Mouse (Mus musculus) naive thymus-derived CD4-positive, alpha-beta T cell, adult 2 months (primary cell): ENCODE measurements at regions not wholly inside any gene's neighbourhood (a gene's known extent, or its start where the extent isn't known, plus 50 kb on each side); places are given as distances from the start of the nearest gene placed in this dataset.

Experiments used
- DNase-seq: peaks from one replicate; pipeline ENCODE4 v3.0.0-alpha.2; 2011; ENCODE audit warnings: low read depth

GRCm38 (mm10) chr3:104343096-104343495 is 122.9 kb upstream of the Magi3 start:
- no peak for DNase-seq

- no peak for DNase-seq
Measured at GRCm38 (mm10) chr3:104342220-104342619, 122.0 kb upstream of the Magi3 start.

- DNase-seq = no peak
Measured at GRCm38 (mm10) chr3:104340331-104340730, 120.2 kb upstream of the Magi3 start.

GRCm38 (mm10) chr3:104336867-104337266 is 116.7 kb upstream of the Magi3 start:
- DNase-seq = no peak

GRCm38 (mm10) chr3:104336308-104336707 is 116.1 kb upstream of the Magi3 start:
- DNase-seq = no peak

- no peak for DNase-seq
Measured at GRCm38 (mm10) chr3:104334760-104335159, 114.6 kb upstream of the Magi3 start.

GRCm38 (mm10) chr3:104333345-104333744 is 113.2 kb upstream of the Magi3 start:
- DNase-seq = no peak

GRCm38 (mm10) chr3:104330646-104331045 is 110.5 kb upstream of the Magi3 start:
- no peak for DNase-seq

- DNase-seq = no peak
Measured at GRCm38 (mm10) chr3:104327829-104328228, 107.7 kb upstream of the Magi3 start.

- no peak for DNase-seq
Measured at GRCm38 (mm10) chr3:104327034-104327729, 107.0 kb upstream of the Magi3 start.

- DNase-seq = no peak
Measured at GRCm38 (mm10) chr3:104322591-104322990, 102.4 kb upstream of the Magi3 start.

- no peak for DNase-seq
Measured at GRCm38 (mm10) chr3:104320404-104320803, 100.2 kb upstream of the Magi3 start.

- DNase-seq = no peak
Measured at GRCm38 (mm10) chr3:104319377-104319776, 99.2 kb upstream of the Magi3 start.

GRCm38 (mm10) chr3:104318911-104319310 is 98.7 kb upstream of the Magi3 start:
- DNase-seq = no peak

- DNase-seq = no peak
Measured at GRCm38 (mm10) chr3:104317528-104317927, 97.4 kb upstream of the Magi3 start.

GRCm38 (mm10) chr3:104313063-104313462 is 92.9 kb upstream of the Magi3 start:
- no peak for DNase-seq

- DNase-seq = no peak
Measured at GRCm38 (mm10) chr3:104306961-104307360, 86.8 kb upstream of the Magi3 start.

- no peak for DNase-seq
Measured at GRCm38 (mm10) chr3:104305904-104306563, 85.9 kb upstream of the Magi3 start.

GRCm38 (mm10) chr3:104303577-104303976 is 83.4 kb upstream of the Magi3 start:
- no peak for DNase-seq

GRCm38 (mm10) chr3:104300201-104300600 is 80.0 kb upstream of the Magi3 start:
- no peak for DNase-seq

- DNase-seq = peak; percentile 7
Measured at GRCm38 (mm10) chr3:104298878-104299277, 78.7 kb upstream of the Magi3 start.

- no peak for DNase-seq
Measured at GRCm38 (mm10) chr3:104298409-104298808, 78.2 kb upstream of the Magi3 start.

- DNase-seq = peak; percentile 51
Measured at GRCm38 (mm10) chr3:104297112-104297511, 76.9 kb upstream of the Magi3 start.

GRCm38 (mm10) chr3:104295856-104296255 is 75.7 kb upstream of the Magi3 start:
- DNase-seq = no peak
